Mouse (Mus musculus) hindbrain, embryonic 11.5 days (tissue): ENCODE measurements around the gene Sbno2. TPM values are rescaled to one million over a fixed set of nuclear protein-coding genes. Genes with fewer than 3 reads are reported as not detected.
A peak's percentile ranks its signal among the peaks of the same experiment; 100 is the strongest.

Source experiments
- ATAC-seq: fragments of 200-750 bp; cut with Nextera tagmentation; 2 replicates; pipeline ENCODE4 v1.8.0; 2017; ENCODE audit warnings: mild to moderate bottlenecking, moderate TSS enrichment, moderate library complexity; ENCODE audit not compliant: low FRiP score
- DNase-seq: peaks from one replicate; pipeline ENCODE4 v3.0.0-alpha.2; 2015; ENCODE audit warnings: low spot score
- H3K27ac ChIP-seq: fragments of 300-500 bp; sonication (generic); 2 replicates; pipeline ENCODE4 v1.5.1; 2014; ENCODE audit warnings: mild to moderate bottlenecking, low read depth, low read length
- H3K27me3 ChIP-seq: fragments of 300-500 bp; sonication (generic); 2 replicates; pipeline ENCODE4 v1.6.1; 2014; ENCODE audit warnings: mild to moderate bottlenecking, low read length, moderate library complexity, mixed read lengths; ENCODE audit not compliant: control insufficient read depth, insufficient read depth
- H3K36me3 ChIP-seq: fragments of 300-500 bp; sonication (generic); 2 replicates; pipeline ENCODE4 v1.6.1; 2014; ENCODE audit warnings: mild to moderate bottlenecking, low read length, moderate library complexity, mixed read lengths; ENCODE audit not compliant: control insufficient read depth, insufficient read depth
- H3K4me1 ChIP-seq: fragments of 300-500 bp; sonication (generic); replicated peaks from 2 replicates; pipeline ENCODE4 v1.6.1; 2014; ENCODE audit warnings: low read length, mixed read lengths; ENCODE audit not compliant: control insufficient read depth, insufficient read depth
- H3K4me2 ChIP-seq: fragments of 300-500 bp; sonication (generic); replicated peaks from 2 replicates; pipeline ENCODE4 v1.6.1; 2014; ENCODE audit warnings: mild to moderate bottlenecking, low read depth, low read length
- H3K4me3 ChIP-seq: fragments of 300-500 bp; sonication (generic); 2 replicates; pipeline ENCODE4 v1.5.1; 2014; ENCODE audit warnings: low read depth, low read length
- H3K9ac ChIP-seq: fragments of 300-500 bp; sonication (generic); 2 replicates; pipeline ENCODE4 v1.6.1; 2014; ENCODE audit warnings: low read depth, low read length
- H3K9me3 ChIP-seq: fragments of 300-500 bp; sonication (generic); 2 replicates; pipeline ENCODE4 v1.6.1; 2016; ENCODE audit warnings: low read length; ENCODE audit not compliant: control insufficient read depth
- WGBS: fragments of 180-500 bp; shearing (Covaris S2); extraction: QIAGEN DNeasy Blood & Tissue Kit; methylation state at CpG from one replicate; pipeline ENCODE4 v1.1.7; 2014; 5-methylcytosine and 5-hydroxymethylcytosine counted together
- polyA plus RNA-seq: library from polyadenylated mRNA; unstranded; fragments of >200 nt; fragmentation: Nextera tagmentation; extraction: Ambion mirVana; gene quantifications from 2 replicates; pipeline ENCODE4 v1.2.1, GENCODE M21; 2014

Gene Sbno2
- polyA plus RNA-seq = 8.0 and 9.5 TPM in 2 replicates

GRCm38 (mm10) chr10:80105460-80105859, at the start of gene Sbno2:
TSS of gene Sbno2 (minus strand) at chr10:80105571.
- Histone ChIP-seq H3K9ac (no peak within 1 kb of the TSS), H3K4me3 (no peak within 1 kb of the TSS), H3K27ac (no peak within 1 kb of the TSS), H3K4me2 (no peak within 1 kb of the TSS), H3K36me3 (no peaks in the 10 kb centered on the region), H3K27me3 (no peaks in the 10 kb centered on the region), H3K9me3 (no peaks in the 10 kb centered on the region), H3K4me1 (no peaks in the 10 kb centered on the region; the same call in 1 of the 2 replicates)
- WGBS = 73% methylated on average over 5 of the region's 5 CpGs
- ATAC-seq (no peak), DNase-seq (no peak)

GRCm38 (mm10) chr10:80154384-80154783, 49.0 kb upstream of the Sbno2 start:
- peaks cover 48% of the 10 kb centered on the region for H3K36me3 ChIP-seq
- no peak overlapping the region for H3K4me2 ChIP-seq
- H3K27me3 ChIP-seq = no peaks in the 10 kb centered on the region
- ATAC-seq (no peak), DNase-seq (no peak)
- H3K4me3 ChIP-seq = no peak overlapping the region; the same call in 1 of the 2 replicates
- H3K9me3 ChIP-seq = no peaks in the 10 kb centered on the region
- no peak overlapping the region for H3K9ac ChIP-seq
- 0 out of 2 replicates have a peak overlapping the region, but pooled peaks have one; percentile 24 for H3K27ac ChIP-seq
- peaks cover 52% of the 10 kb centered on the region for H3K4me1 ChIP-seq
- 85% methylated on average over 7 of the region's 7 CpGs for WGBS

GRCm38 (mm10) chr10:80153713-80154112, 48.3 kb upstream of the Sbno2 start:
- Histone ChIP-seq H3K9ac (no peak overlapping the region; the same call in 1 of the 2 replicates), H3K9me3 (no peaks in the 10 kb centered on the region), H3K36me3 (peaks cover 48% of the 10 kb centered on the region), H3K27me3 (no peaks in the 10 kb centered on the region), H3K4me2 (no peak overlapping the region; the same call in 1 of the 2 replicates), H3K4me3 (peak overlapping the region; percentile 100), H3K27ac (peak overlapping the region; percentile 100; the same call in 1 of the 2 replicates), H3K4me1 (peaks cover 48% of the 10 kb centered on the region)
- no peak for DNase-seq
- 82% methylated on average over 19 of the region's 19 CpGs for WGBS
- no peak for ATAC-seq

- peak overlapping the region; percentile 100 for H3K27ac ChIP-seq
- H3K27me3 ChIP-seq = no peaks in the 10 kb centered on the region
- H3K9me3 ChIP-seq = no peaks in the 10 kb centered on the region
- H3K36me3 ChIP-seq = peaks cover 48% of the 10 kb centered on the region
- peak overlapping the region; percentile 100 for H3K4me3 ChIP-seq
- ATAC-seq (no peak), DNase-seq (no peak)
- H3K4me1 ChIP-seq = peaks cover 46% of the 10 kb centered on the region
- 46% methylated on average over 3 of the region's 3 CpGs for WGBS
- H3K4me2 ChIP-seq = peak overlapping the region; percentile 93
- H3K9ac ChIP-seq = peak overlapping the region; percentile 100
Observed at GRCm38 (mm10) chr10:80152873-80153260, 47.5 kb upstream of the Sbno2 start.

GRCm38 (mm10) chr10:80152071-80152872, 46.9 kb upstream of the Sbno2 start:
- peaks cover 45% of the 10 kb centered on the region for H3K36me3 ChIP-seq
- no peak for ATAC-seq
- 7% methylated on average over 15 of the region's 15 CpGs for WGBS
- H3K9me3 ChIP-seq = no peaks in the 10 kb centered on the region
- peak overlapping the region; percentile 100 for H3K9ac ChIP-seq
- H3K27ac ChIP-seq = peak overlapping the region; percentile 100
- DNase-seq = peak; percentile 54
- peak overlapping the region; percentile 100 for H3K4me3 ChIP-seq
- H3K4me1 ChIP-seq = peaks cover 44% of the 10 kb centered on the region
- H3K27me3 ChIP-seq = no peaks in the 10 kb centered on the region
- H3K4me2 ChIP-seq = peak overlapping the region; percentile 93

- Histone ChIP-seq H3K4me1 (peaks cover 37% of the 10 kb centered on the region), H3K4me3 (peak overlapping the region; percentile 100), H3K27me3 (no peaks in the 10 kb centered on the region), H3K4me2 (peak overlapping the region; percentile 93), H3K9me3 (no peaks in the 10 kb centered on the region), H3K36me3 (peaks cover 41% of the 10 kb centered on the region), H3K9ac (peak overlapping the region; percentile 100), H3K27ac (peak overlapping the region; percentile 100)
- ATAC-seq = no peak
- peak; percentile 70 for DNase-seq
- WGBS = under 1% methylated on average over 26 of the region's 26 CpGs
Observed at GRCm38 (mm10) chr10:80151211-80152034, 46.1 kb upstream of the Sbno2 start.

- ATAC-seq (peak; percentile 8; the same call in 1 of the 2 replicates), DNase-seq (peak; percentile 91)
- peak overlapping the region; percentile 100 for H3K4me3 ChIP-seq
- peak overlapping the region; percentile 100 for H3K27ac ChIP-seq
- H3K9me3 ChIP-seq = no peaks in the 10 kb centered on the region
- H3K4me1 ChIP-seq = peaks cover 29% of the 10 kb centered on the region
- H3K27me3 ChIP-seq = no peaks in the 10 kb centered on the region
- under 1% methylated on average over 46 of the region's 71 CpGs for WGBS
- peaks cover 32% of the 10 kb centered on the region for H3K36me3 ChIP-seq
- H3K9ac ChIP-seq = peak overlapping the region; percentile 100
- H3K4me2 ChIP-seq = peak overlapping the region; percentile 93
Observed at GRCm38 (mm10) chr10:80150226-80151210, 45.1 kb upstream of the Sbno2 start.
